Mouse (Mus musculus): ENCODE measurements at regions not wholly inside any gene's neighbourhood (a gene's known extent, or its start where the extent isn't known, plus 50 kb on each side); places are given as distances from the start of the nearest gene placed in this dataset.

DNA sequence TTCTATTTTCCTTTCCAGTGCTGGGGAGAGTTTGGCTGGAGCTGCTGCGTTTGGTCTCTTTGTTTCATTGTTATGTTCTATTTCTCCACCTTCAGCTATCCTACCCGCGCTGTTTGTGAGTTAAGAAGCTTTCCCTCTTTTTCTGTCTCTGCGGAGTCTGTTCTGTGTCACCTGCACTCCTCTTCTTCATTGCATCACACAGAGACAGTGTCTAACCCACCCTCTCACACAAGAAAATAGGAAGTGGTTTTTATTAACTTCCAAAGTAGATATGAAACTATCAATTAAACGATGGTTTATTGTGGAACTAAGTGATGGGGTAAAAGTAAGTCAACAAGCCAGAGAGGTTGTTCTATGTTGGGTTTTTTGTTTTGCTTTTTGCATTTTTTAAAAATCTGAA is 64.9 kb upstream of the Olig3 start:
- TF ChIP-seq CTCF (IDR thresholded peaks at IDR 0.05; ENCODE audit: borderline replicate concordance, insufficient read depth, low read length) (no peak), POLR2A (IDR thresholded peaks at IDR 0.05; ENCODE audit: low read depth, low read length) (no peak)
